Mouse (Mus musculus): Measurements from ENCODE around the gene Epb41l1. TPM values are rescaled to one million over a fixed set of nuclear protein-coding genes. Genes with fewer than 3 reads are reported as not detected.

Epb41l1 gene
- total RNA-seq, 1 experiment: 20.5 TPM

DNA sequence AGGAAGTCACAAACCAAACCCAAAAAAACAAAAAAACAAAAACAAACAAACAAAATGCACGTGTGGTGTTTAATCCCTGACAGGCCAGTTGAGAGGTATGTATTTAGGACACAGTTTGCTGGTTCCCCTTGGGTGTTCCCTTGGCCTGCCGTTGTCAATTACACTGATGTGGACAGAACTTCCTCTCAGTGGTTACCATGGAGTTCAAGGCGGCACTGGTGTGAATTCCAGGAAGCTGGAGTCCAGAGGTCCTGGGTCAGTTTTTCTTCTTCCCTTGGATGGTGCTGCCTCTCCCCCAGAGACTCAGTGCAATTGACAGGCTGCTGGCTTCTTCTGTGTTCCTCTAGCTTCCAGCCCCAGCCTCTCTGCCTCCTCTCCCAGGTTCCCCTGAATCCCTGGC is 103.4 kb downstream of the Epb41l1 start:
- H3K36me3 ChIP-seq (ENCODE audit: control insufficient read depth, insufficient read depth, low read length, poor library complexity, severe bottlenecking): peaks cover 18% of the 10 kb centered on the region
- DNase-seq (ENCODE audit: low read depth, low spot score): no peak
- TF ChIP-seq HCFC1 (IDR thresholded peaks at IDR 0.05; ENCODE audit: borderline replicate concordance, insufficient read depth, low read length): no peak
- no peak for TF ChIP-seq ZNF384 (IDR thresholded peaks at IDR 0.05; ENCODE audit: low read depth, low read length)
- TF ChIP-seq CHD2 (IDR thresholded peaks at IDR 0.05; ENCODE audit: low read depth, low read length): no peak
- no peak for TF ChIP-seq MAFK (IDR thresholded peaks at IDR 0.05; ENCODE audit: insufficient read depth, low read depth, low read length)
- no peak for TF ChIP-seq ZC3H11A (IDR thresholded peaks at IDR 0.05; ENCODE audit: borderline replicate concordance, low read depth, low read length)
- no peaks in the 10 kb centered on the region for H3K9me3 ChIP-seq (ENCODE audit: control insufficient read depth, insufficient read depth, low read depth, low read length)
- H3K27ac ChIP-seq (ENCODE audit: insufficient read depth, low read depth, low read length, poor library complexity, severe bottlenecking): no peak overlapping the region
- peaks cover 0 to 6% of the 10 kb centered on the region in 2 experiments; a peak in 1 of 4 replicates for H3K4me1 ChIP-seq (ENCODE audit: control insufficient read depth in 2 of 2, insufficient read depth in 2 of 2, low read length in 2 of 2, poor library complexity in 1 of 2)
- no peak overlapping the region for H3K4me3 ChIP-seq (ENCODE audit: insufficient read depth in 1 of 2, low read depth in 1 of 2, low read length in 2 of 2, poor library complexity in 1 of 2, severe bottlenecking in 1 of 2)
- H3K9ac ChIP-seq (ENCODE audit: insufficient read depth, low read depth, low read length, poor library complexity, severe bottlenecking): no peak overlapping the region
- in situ Hi-C loops (cut with MboI; ENCODE audit: low sequenced_read_pairs in 2 of 2, unreplicated experiment in 2 of 2): no loop called here

GRCm38 (mm10) chr2:156529726-156530125 is 109.0 kb downstream of the Epb41l1 start:
- Histone ChIP-seq H3K4me3 (ENCODE audit: insufficient read depth in 1 of 2, low read depth in 1 of 2, low read length in 2 of 2, poor library complexity in 1 of 2, severe bottlenecking in 1 of 2) (no peak overlapping the region), H3K9ac (ENCODE audit: insufficient read depth, low read depth, low read length, poor library complexity, severe bottlenecking) (no peak overlapping the region), H3K9me3 (ENCODE audit: control insufficient read depth, insufficient read depth, low read depth, low read length) (no peaks in the 10 kb centered on the region), H3K36me3 (ENCODE audit: control insufficient read depth, insufficient read depth, low read length, poor library complexity, severe bottlenecking) (peaks cover 5% of the 10 kb centered on the region; the same call in 1 of the 2 replicates), H3K4me1 (ENCODE audit: control insufficient read depth in 2 of 2, insufficient read depth in 2 of 2, low read length in 2 of 2, poor library complexity in 1 of 2) (peaks cover 0 to 7% of the 10 kb centered on the region in 2 experiments; a peak in 1 of 4 replicates), H3K27ac (ENCODE audit: insufficient read depth, low read depth, low read length, poor library complexity, severe bottlenecking) (no peak overlapping the region)
- TF ChIP-seq HCFC1 (IDR thresholded peaks at IDR 0.05; ENCODE audit: borderline replicate concordance, insufficient read depth, low read length) (no peak), ZNF384 (IDR thresholded peaks at IDR 0.05; ENCODE audit: low read depth, low read length) (peak; percentile 99), MAFK (IDR thresholded peaks at IDR 0.05; ENCODE audit: insufficient read depth, low read depth, low read length) (no peak), ZC3H11A (IDR thresholded peaks at IDR 0.05; ENCODE audit: borderline replicate concordance, low read depth, low read length) (peak; percentile 59), CHD2 (IDR thresholded peaks at IDR 0.05; ENCODE audit: low read depth, low read length) (no peak)
- in situ Hi-C loops (cut with MboI; ENCODE audit: low sequenced_read_pairs in 2 of 2, unreplicated experiment in 2 of 2): loop anchor here (10.0 to 25.0 kb wide), 2 partner anchors 175 to 183 kb away; no protein-coding TSS in a partner anchor
- DNase-seq (ENCODE audit: low read depth, low spot score): no peak

- Histone ChIP-seq H3K36me3 (ENCODE audit: control insufficient read depth, insufficient read depth, low read length, poor library complexity, severe bottlenecking) (peaks cover 3% of the 10 kb centered on the region; the same call in 1 of the 2 replicates), H3K4me3 (ENCODE audit: insufficient read depth in 1 of 2, low read depth in 1 of 2, low read length in 2 of 2, poor library complexity in 1 of 2, severe bottlenecking in 1 of 2) (no peak overlapping the region), H3K4me1 (ENCODE audit: control insufficient read depth in 2 of 2, insufficient read depth in 2 of 2, low read length in 2 of 2, poor library complexity in 1 of 2) (peaks cover 0 to 5% of the 10 kb centered on the region in 2 experiments; a peak in 1 of 4 replicates), H3K9me3 (ENCODE audit: control insufficient read depth, insufficient read depth, low read depth, low read length) (no peaks in the 10 kb centered on the region), H3K27ac (ENCODE audit: insufficient read depth, low read depth, low read length, poor library complexity, severe bottlenecking) (no peak overlapping the region), H3K9ac (ENCODE audit: insufficient read depth, low read depth, low read length, poor library complexity, severe bottlenecking) (no peak overlapping the region)
- in situ Hi-C loops (cut with MboI; ENCODE audit: low sequenced_read_pairs in 2 of 2, unreplicated experiment in 2 of 2): loop anchor here (10.0 to 25.0 kb wide), 2 partner anchors 172 to 179 kb away; no protein-coding TSS in a partner anchor
- DNase-seq (ENCODE audit: low read depth, low spot score): peak; percentile 22
- TF ChIP-seq ZC3H11A (IDR thresholded peaks at IDR 0.05; ENCODE audit: borderline replicate concordance, low read depth, low read length): no peak
- no peak for TF ChIP-seq CHD2 (IDR thresholded peaks at IDR 0.05; ENCODE audit: low read depth, low read length)
- TF ChIP-seq MAFK (IDR thresholded peaks at IDR 0.05; ENCODE audit: insufficient read depth, low read depth, low read length): no peak
- TF ChIP-seq HCFC1 (IDR thresholded peaks at IDR 0.05; ENCODE audit: borderline replicate concordance, insufficient read depth, low read length): no peak
- no peak for TF ChIP-seq ZNF384 (IDR thresholded peaks at IDR 0.05; ENCODE audit: low read depth, low read length)
These were observed 112.5 kb downstream of the Epb41l1 start for GRCm38 (mm10) chr2:156533160-156533559.

DNA sequence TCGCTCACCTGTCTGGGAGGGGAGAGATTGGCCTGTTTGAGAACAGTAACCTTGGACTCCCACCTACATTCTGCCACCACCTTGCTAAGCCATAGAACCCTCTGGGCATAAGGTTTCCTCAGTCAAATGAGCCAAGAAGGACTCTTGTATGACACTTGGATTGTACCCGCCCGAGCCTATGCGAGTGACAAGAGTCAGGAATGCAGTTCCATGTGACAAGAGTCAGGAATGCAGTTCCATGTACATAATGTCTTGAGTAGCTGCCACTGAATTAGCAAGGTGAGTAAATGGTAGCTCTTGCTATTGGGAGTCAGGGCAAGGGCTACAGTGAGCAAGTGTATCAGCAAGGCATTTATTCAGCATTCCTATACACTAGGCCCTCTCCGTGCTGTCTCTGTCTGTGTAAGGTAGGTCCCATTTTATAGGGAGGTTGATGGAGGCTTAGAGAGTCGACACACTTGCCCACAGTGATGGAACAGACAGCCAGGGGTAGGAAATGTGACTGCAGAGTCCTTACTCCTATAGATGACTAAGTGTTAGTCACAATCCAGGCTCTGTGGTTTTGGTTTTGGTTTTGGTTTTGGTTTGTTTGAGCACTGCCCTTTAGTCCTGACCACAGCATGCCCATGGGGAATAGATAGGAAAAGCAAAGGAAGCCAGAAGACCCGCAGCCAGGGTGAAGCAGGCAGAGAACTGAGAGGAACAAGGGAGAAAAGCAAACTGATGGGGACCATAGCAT is 118.3 kb downstream of the Epb41l1 start:
- Histone ChIP-seq H3K27ac (ENCODE audit: insufficient read depth, low read depth, low read length, poor library complexity, severe bottlenecking) (no peak overlapping the region), H3K36me3 (ENCODE audit: control insufficient read depth, insufficient read depth, low read length, poor library complexity, severe bottlenecking) (peaks cover under 1% of the 10 kb centered on the region; the same call in 1 of the 2 replicates), H3K9me3 (ENCODE audit: control insufficient read depth, insufficient read depth, low read depth, low read length) (no peaks in the 10 kb centered on the region), H3K9ac (ENCODE audit: insufficient read depth, low read depth, low read length, poor library complexity, severe bottlenecking) (no peak overlapping the region), H3K4me3 (ENCODE audit: insufficient read depth in 1 of 2, low read depth in 1 of 2, low read length in 2 of 2, poor library complexity in 1 of 2, severe bottlenecking in 1 of 2) (no peak overlapping the region), H3K4me1 (ENCODE audit: control insufficient read depth in 2 of 2, insufficient read depth in 2 of 2, low read length in 2 of 2, poor library complexity in 1 of 2) (peaks cover 0 to 9% of the 10 kb centered on the region in 2 experiments; a peak in 1 of 4 replicates)
- TF ChIP-seq ZC3H11A (IDR thresholded peaks at IDR 0.05; ENCODE audit: borderline replicate concordance, low read depth, low read length) (no peak), ZNF384 (IDR thresholded peaks at IDR 0.05; ENCODE audit: low read depth, low read length) (no peak), CHD2 (IDR thresholded peaks at IDR 0.05; ENCODE audit: low read depth, low read length) (no peak), HCFC1 (IDR thresholded peaks at IDR 0.05; ENCODE audit: borderline replicate concordance, insufficient read depth, low read length) (no peak)
- in situ Hi-C loops (cut with MboI; ENCODE audit: low sequenced_read_pairs in 2 of 2, unreplicated experiment in 2 of 2): loop anchor here (10.0 to 25.0 kb wide), 2 partner anchors 166 to 173 kb away; no protein-coding TSS in a partner anchor
- DNase-seq (ENCODE audit: low read depth, low spot score): no peak
